Mouse (Mus musculus) forebrain, embryonic 11.5 days (tissue): ENCODE data around the gene Magee2. TPM values are rescaled to one million over a fixed set of nuclear protein-coding genes. Genes with fewer than 3 reads are reported as not detected.
"Not testable (repeated sequence)": the region's sequence is repeated elsewhere in the genome, so short reads cannot be mapped to it uniquely, and the experiment has no call there.

Experiments
- ATAC-seq: fragments of 200-750 bp; cut with Nextera tagmentation; replicated peaks from 2 replicates; pipeline ENCODE4 v1.8.0; 2017; ENCODE audit warnings: moderate TSS enrichment; ENCODE audit not compliant: low FRiP score
- DNase-seq: peaks from one replicate; pipeline ENCODE4 v3.0.0-alpha.2; 2017; ENCODE audit warnings: low spot score
- H3K27ac ChIP-seq: fragments of 300-500 bp; sonication (generic); 2 replicates; pipeline ENCODE4 v1.5.1; 2014; ENCODE audit warnings: low read depth, low read length
- H3K27me3 ChIP-seq: fragments of 300-500 bp; sonication (generic); 2 replicates; pipeline ENCODE4 v1.6.1; 2014; ENCODE audit warnings: mild to moderate bottlenecking, low read length, mixed read lengths; ENCODE audit not compliant: control insufficient read depth, insufficient read depth
- H3K36me3 ChIP-seq: fragments of 300-500 bp; sonication (generic); 2 replicates; pipeline ENCODE4 v1.6.1; 2014; ENCODE audit warnings: mild to moderate bottlenecking, low read length, moderate library complexity, mixed read lengths; ENCODE audit not compliant: control insufficient read depth, insufficient read depth
- H3K4me1 ChIP-seq: fragments of 300-500 bp; sonication (generic); replicated peaks from 2 replicates; pipeline ENCODE4 v1.6.1; 2014; ENCODE audit warnings: low read length, mixed read lengths; ENCODE audit not compliant: control insufficient read depth, insufficient read depth
- H3K4me2 ChIP-seq: fragments of 300-500 bp; sonication (generic); 2 replicates; pipeline ENCODE4 v1.6.1; 2014; ENCODE audit warnings: low read depth, mild to moderate bottlenecking, low read length, moderate library complexity, mixed read lengths; ENCODE audit not compliant: severe bottlenecking
- H3K4me3 ChIP-seq: fragments of 300-500 bp; sonication (generic); 2 replicates; pipeline ENCODE4 v1.5.1; 2014; ENCODE audit warnings: low read depth, low read length
- H3K9ac ChIP-seq: fragments of 300-500 bp; sonication (generic); 2 replicates; pipeline ENCODE4 v1.6.1; 2014; ENCODE audit warnings: low read length
- H3K9me3 ChIP-seq: fragments of 300-500 bp; sonication (generic); 2 replicates; pipeline ENCODE4 v1.6.1; 2016; ENCODE audit warnings: low read length, mixed read lengths; ENCODE audit not compliant: control insufficient read depth
- WGBS: fragments of 180-500 bp; shearing (Covaris S2); extraction: QIAGEN DNeasy Blood & Tissue Kit; methylation state at CpG from one replicate; pipeline ENCODE4 v1.1.7; 2014; 5-methylcytosine and 5-hydroxymethylcytosine counted together
- polyA plus RNA-seq: library from polyadenylated mRNA; unstranded; fragments of >200 nt; fragmentation: Nextera tagmentation; extraction: Ambion mirVana; gene quantifications from 2 replicates; pipeline ENCODE4 v1.2.1, GENCODE M21; 2014

Magee2 gene
- 5.3 and 6.7 TPM in 2 replicates for polyA plus RNA-seq

DNA sequence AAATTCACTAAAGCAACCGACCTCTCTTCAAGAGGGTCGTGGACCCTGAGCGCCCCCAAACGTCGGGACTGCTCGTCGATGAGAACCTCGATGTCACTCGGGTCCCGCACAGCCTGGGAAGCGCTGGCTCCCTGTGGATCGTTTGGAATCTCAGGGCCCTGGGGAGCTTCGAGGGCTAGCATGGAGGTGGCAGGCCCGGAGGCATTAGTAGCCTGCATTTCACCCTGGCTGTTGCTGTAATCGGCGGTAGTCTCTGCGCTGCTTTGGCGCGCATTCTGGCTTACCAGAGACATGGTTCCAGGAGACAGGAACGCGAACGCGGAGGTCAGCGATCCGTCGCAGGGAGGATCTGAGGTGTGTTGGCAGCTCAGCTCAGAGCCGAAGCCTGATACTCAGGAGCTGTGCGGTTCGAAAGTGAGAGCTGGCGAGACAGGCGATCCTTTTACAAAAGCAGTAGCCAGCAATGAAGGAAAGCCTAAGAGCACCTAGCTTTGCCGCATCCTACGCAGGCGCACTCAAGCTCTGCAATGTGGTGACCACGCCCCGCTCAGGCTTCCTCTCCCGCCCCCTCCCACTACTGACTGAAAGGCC lies at the start of gene Magee2:
Gene Magee2 (minus strand): TSS at position 517 of the 591 bp plus-strand sequence.
- H3K9ac ChIP-seq: peak within 1 kb of the TSS; percentile 45; the same call in 1 of the 2 replicates
- peaks cover 34% of the 10 kb centered on the region for H3K27me3 ChIP-seq
- H3K4me1 ChIP-seq: no peaks in the 10 kb centered on the region
- H3K4me3 ChIP-seq: peak within 1 kb of the TSS; percentile 39
- no peak within 1 kb of the TSS for H3K27ac ChIP-seq
- H3K4me2 ChIP-seq: peak within 1 kb of the TSS; percentile 50
- peak; percentile 91 for ATAC-seq
- H3K36me3 ChIP-seq: no peaks in the 10 kb centered on the region
- H3K9me3 ChIP-seq: no peaks in the 10 kb centered on the region
- 18% methylated on average over 37 of the region's 37 CpGs for WGBS
- peak; percentile 70 for DNase-seq

GRCm38 (mm10) chrX:104853610-104854009 lies 3.5 kb downstream of the Magee2 start:
- 34% methylated on average over 9 of the region's 9 CpGs for WGBS
- no peak overlapping the region for H3K4me3 ChIP-seq
- H3K4me1 ChIP-seq: no peaks in the 10 kb centered on the region
- peaks cover 34% of the 10 kb centered on the region for H3K27me3 ChIP-seq
- H3K9me3 ChIP-seq: no peaks in the 10 kb centered on the region
- no peaks in the 10 kb centered on the region for H3K36me3 ChIP-seq
- no peak for ATAC-seq
- H3K27ac ChIP-seq: no peak overlapping the region
- 0 out of 2 replicates have a peak overlapping the region, but pooled peaks have one; percentile 8 for H3K4me2 ChIP-seq
- DNase-seq: peak; percentile 54
- no peak overlapping the region for H3K9ac ChIP-seq

GRCm38 (mm10) chrX:104817583-104817982 lies 39.5 kb downstream of the Magee2 start:
- not testable (repeated sequence) for DNase-seq, H3K4me3 ChIP-seq, H3K9ac ChIP-seq, H3K9me3 ChIP-seq, H3K27me3 ChIP-seq, H3K4me1 ChIP-seq, H3K4me2 ChIP-seq, H3K36me3 ChIP-seq, H3K27ac ChIP-seq
- 29% methylated on average over 3 of the region's 5 CpGs for WGBS
- peak; percentile 64 for ATAC-seq

- 33% methylated on average over 1 of the region's 3 CpGs for WGBS
- not testable (repeated sequence) for DNase-seq, H3K9me3 ChIP-seq, H3K4me1 ChIP-seq, H3K36me3 ChIP-seq, H3K4me2 ChIP-seq, H3K9ac ChIP-seq, H3K27me3 ChIP-seq, H3K4me3 ChIP-seq, H3K27ac ChIP-seq
- ATAC-seq: peak; percentile 55
Measured at GRCm38 (mm10) chrX:104816987-104817386, 40.1 kb downstream of the Magee2 start.

DNA sequence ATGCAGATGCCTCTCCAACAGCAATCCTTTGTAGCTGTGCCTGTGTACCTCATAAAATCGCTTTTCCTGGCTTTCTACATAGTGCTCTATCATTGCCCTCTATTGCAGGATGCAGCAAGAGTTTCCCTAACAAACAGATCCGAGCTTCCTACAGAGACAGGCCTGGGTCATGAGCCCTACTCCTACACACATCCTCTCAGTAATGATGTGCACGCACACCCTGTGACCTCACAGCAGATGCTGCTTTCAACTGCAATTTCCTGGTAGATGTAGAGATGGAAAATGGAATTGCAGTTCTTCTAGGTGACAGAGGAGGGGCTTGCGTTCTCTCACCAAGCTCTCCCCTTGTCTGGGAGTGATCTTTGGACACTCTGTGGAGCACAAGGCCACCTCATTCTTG lies 43.4 kb downstream of the Magee2 start:
- H3K4me1 ChIP-seq, H3K4me2 ChIP-seq, H3K27me3 ChIP-seq, DNase-seq, H3K36me3 ChIP-seq, ATAC-seq, H3K9ac ChIP-seq, H3K4me3 ChIP-seq, H3K27ac ChIP-seq, H3K9me3 ChIP-seq: not testable (repeated sequence)
- WGBS: 67% methylated on average over 4 of the region's 4 CpGs

Other genes with a start within 250 kb of the Magee2 start
- 13.1 and 13.7 TPM in 2 replicates for gene Zdhhc15, start 186.2 kb downstream of the Magee2 start, polyA plus RNA-seq
- gene Pbdc1, start 222.5 kb upstream of the Magee2 start, polyA plus RNA-seq: 68.2 and 73.3 TPM in 2 replicates